Mouse (Mus musculus): Measurements from ENCODE around the gene Zdhhc7.

GRCm38 (mm10) chr8:120057078-120057477, 44.2 kb downstream of the Zdhhc7 start:
- no peak for TF ChIP-seq POLR2A (IDR thresholded peaks at IDR 0.05; ENCODE audit: borderline replicate concordance, insufficient read depth, low read length)
- TF ChIP-seq CTCF (IDR thresholded peaks at IDR 0.05; ENCODE audit: borderline replicate concordance, insufficient read depth, low read depth, low read length), result no peak
